Mouse (Mus musculus): Measurements from ENCODE around the gene Zg16.

DNA sequence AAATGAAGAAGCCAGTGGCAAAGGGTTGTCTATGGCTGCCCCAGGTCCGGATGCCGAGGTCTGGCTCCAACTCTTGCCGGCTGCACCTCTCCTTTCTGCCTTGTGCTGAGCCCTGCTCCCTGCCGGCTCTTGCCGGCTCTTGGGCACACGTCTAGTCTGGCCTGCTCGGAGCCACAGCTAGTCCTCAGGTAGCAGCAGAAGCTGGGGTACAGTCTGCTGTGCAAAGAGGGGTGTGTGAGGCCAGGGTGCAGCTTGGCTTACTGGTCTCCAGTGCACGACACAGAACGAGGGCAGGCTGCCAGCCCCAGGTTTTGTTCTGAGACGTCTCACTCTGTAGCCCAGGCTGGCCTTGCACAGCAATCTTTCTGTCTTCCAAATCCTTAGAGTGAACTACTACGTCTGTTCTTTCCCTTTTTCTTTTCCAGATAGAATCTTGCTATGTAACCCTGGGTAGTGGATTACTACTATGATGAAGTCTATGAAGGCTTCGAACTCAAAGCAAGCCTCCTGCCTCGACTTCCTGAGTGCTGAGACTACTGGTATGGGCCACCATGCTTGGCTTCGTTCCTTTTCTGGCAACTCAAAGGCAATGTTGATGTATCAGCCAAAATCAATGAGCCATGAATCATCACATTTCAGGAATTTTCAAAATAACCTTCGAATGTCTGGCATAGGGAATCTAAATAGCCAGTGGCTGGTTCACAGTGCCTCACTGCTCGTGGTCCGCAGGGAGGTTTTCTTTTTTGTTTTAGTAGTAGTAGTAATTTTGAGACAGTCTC is 77.6 kb downstream of the Zg16 start:
- TF ChIP-seq CTCF (IDR thresholded peaks at IDR 0.05; ENCODE audit: borderline replicate concordance, insufficient read depth, low read length): no peak
- TF ChIP-seq POLR2A (IDR thresholded peaks at IDR 0.05; ENCODE audit: low read depth, low read length): no peak
